Mouse (Mus musculus): ENCODE measurements around the gene Prlh. TPM values are rescaled to one million over a fixed set of nuclear protein-coding genes. Genes with fewer than 3 reads are reported as not detected.
A peak's percentile ranks its signal among the peaks of the same experiment; 100 is the strongest.

Prlh gene
- polyA plus RNA-seq, 2 experiments, result not detected

DNA sequence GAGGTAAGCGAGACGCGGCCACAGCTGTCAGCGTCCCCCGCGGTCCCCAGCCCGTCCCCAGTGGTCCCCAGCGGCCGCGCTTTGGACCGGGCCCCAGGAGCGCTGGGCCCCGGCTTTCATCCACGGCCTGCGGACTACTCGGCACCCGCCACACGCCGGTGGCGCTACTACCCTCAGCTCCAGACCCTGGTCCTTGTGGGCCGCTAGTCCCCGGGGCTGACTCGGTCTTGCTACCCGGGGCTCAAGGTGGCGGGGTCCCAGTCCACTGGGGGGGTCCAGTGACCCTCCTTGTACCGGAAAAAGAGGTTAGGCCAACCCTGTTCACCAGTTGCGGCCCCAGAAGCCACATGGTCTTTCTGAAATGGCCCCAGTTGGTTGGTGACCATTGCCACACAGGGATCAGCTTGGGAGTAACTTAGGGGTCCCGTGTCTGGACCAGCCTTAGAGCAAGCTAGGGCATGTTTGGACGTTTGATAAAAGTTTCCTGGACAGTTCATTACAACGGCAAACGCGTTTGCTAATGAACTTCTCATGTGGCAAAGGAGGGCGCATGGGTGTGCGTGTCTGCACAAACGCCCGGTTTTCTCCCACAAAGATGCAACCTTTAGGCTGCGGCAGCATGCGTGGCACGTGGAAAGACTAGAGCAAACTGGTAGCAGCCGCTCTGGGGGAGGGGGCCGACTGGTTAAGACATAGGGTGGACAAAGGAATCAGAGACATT is 46.1 kb downstream of the Prlh start:
- no peak overlapping the region for H3K27ac ChIP-seq

GRCm38 (mm10) chr1:90999911-91000601 is 47.1 kb downstream of the Prlh start:
- peaks cover 0 to 7% of the 10 kb centered on the region in 2 experiments; a peak in 1 of 4 replicates for H3K4me1 ChIP-seq (replicated peaks; ENCODE audit: control insufficient read depth in 2 of 2, insufficient read depth in 2 of 2, low read length in 1 of 2)
- no peaks in the 10 kb centered on the region for H3K36me3 ChIP-seq (replicated peaks; ENCODE audit: control insufficient read depth, insufficient read depth, low read depth)
- no peak overlapping the region for H3K4me3 ChIP-seq (ENCODE audit: insufficient read depth in 1 of 2, low read depth in 2 of 2, low read length in 2 of 2)

More for the DNA sequence above, 46.1 kb downstream of the Prlh start:
- no peaks in the 10 kb centered on the region for H3K36me3 ChIP-seq (replicated peaks; ENCODE audit: control insufficient read depth, insufficient read depth, low read depth)
- H3K9me3 ChIP-seq (ENCODE audit: control insufficient read depth, low read length), result no peaks in the 10 kb centered on the region
- ATAC-seq (ENCODE audit: insufficient read depth) (no peak), DNase-seq (ENCODE audit: low read depth in 3 of 3, low spot score in 3 of 3) (no peak)
- H3K4me1 ChIP-seq (replicated peaks; ENCODE audit: control insufficient read depth in 2 of 2, insufficient read depth in 2 of 2, low read length in 1 of 2), result peaks cover 0 to 7% of the 10 kb centered on the region in 2 experiments; a peak in 1 of 4 replicates
- H3K9ac ChIP-seq (replicated peaks), result no peak overlapping the region; the same call in 1 of the 2 replicates
- H3K4me3 ChIP-seq (ENCODE audit: insufficient read depth in 1 of 2, low read depth in 2 of 2, low read length in 2 of 2), result peak overlapping the region; percentile 50 to 57
- peaks cover 13% of the 10 kb centered on the region for H3K27me3 ChIP-seq (ENCODE audit: control insufficient read depth, insufficient read depth, low read length)
- TF ChIP-seq EP300 (IDR thresholded peaks at IDR 0.05; ENCODE audit: low read depth) (no peak), CTCF (IDR thresholded peaks at IDR 0.05; ENCODE audit: low read depth) (no peak)
- WGBS (ENCODE audit: insufficient replicate concordance), result 2% methylated on average over 33 of the region's 41 CpGs
- H3K4me2 ChIP-seq (ENCODE audit: low read depth), result peak overlapping the region; percentile 63

DNA sequence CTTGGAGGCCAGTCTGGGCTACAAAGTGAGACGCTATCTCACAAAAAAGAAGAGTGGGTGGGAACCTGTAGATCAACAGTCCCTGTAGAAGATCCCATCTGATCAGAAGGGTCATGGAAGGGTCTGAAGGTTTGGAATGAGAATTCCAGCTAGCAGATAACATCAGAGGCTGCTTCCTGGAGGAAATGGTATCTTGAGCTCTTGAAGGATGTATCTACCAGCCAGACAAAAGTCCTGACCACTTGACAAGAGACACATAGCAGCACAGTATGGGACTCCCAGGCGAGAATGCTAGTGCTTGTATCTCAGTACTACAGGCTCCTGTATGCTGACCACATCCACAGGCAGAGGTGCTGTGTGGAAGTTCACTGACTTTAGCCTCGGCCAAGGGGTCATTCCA is 48.2 kb downstream of the Prlh start:
- WGBS (ENCODE audit: insufficient replicate concordance), result 50% methylated on average over 3 of the region's 3 CpGs

More at GRCm38 (mm10) chr1:90999911-91000601, 47.1 kb downstream of the Prlh start:
- DNase-seq (ENCODE audit: low read depth in 3 of 3, low spot score in 3 of 3) (no peak), ATAC-seq (ENCODE audit: insufficient read depth) (no peak)
- 40% methylated on average over 10 of the region's 10 CpGs for WGBS (ENCODE audit: insufficient replicate concordance)
- Histone ChIP-seq H3K27ac (no peak overlapping the region), H3K27me3 (ENCODE audit: control insufficient read depth, insufficient read depth, low read length) (peaks cover 13% of the 10 kb centered on the region), H3K4me2 (ENCODE audit: low read depth) (no peak overlapping the region), H3K9ac (replicated peaks) (no peak overlapping the region), H3K9me3 (ENCODE audit: control insufficient read depth, low read length) (no peaks in the 10 kb centered on the region)
- no peak for TF ChIP-seq EP300 (IDR thresholded peaks at IDR 0.05; ENCODE audit: low read depth)
- TF ChIP-seq CTCF (IDR thresholded peaks at IDR 0.05; ENCODE audit: low read depth), result no peak

DNA sequence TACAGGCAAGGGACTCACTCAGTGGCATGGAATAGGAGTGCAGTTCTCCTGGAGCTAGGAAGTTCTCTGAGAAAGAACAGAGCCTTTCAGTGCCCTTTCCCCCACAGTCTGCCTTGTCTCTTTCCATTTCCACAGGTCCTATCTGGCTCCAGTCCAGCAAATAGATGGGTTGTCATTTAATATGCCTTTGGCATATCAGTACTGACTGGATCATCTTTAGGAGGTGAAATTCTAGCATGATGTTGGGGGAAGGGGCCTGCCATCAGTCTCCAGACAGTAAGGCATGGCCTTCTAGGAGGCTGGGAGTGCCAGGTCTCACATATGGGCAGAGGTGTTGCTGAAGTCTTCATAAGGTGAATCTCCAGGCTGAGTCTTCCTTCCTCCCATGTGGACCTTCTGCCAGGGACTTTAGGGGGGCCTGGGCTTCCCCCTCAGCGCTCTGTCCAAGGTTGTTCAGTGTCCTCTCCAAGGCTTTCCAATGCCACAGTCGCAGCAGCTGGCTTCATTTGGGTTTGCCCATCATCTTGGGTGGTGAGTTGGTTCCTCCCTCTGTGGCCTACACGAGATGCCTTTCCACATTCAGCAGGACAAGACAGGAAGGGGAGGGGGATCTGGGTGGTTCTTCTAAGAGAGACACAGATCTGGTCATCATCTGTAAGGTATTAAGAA is 49.1 kb downstream of the Prlh start:
- Histone ChIP-seq H3K27me3 (ENCODE audit: control insufficient read depth, insufficient read depth, low read length) (peaks cover 13% of the 10 kb centered on the region), H3K4me3 (ENCODE audit: insufficient read depth in 1 of 2, low read depth in 2 of 2, low read length in 2 of 2) (no peak overlapping the region), H3K36me3 (replicated peaks; ENCODE audit: control insufficient read depth, insufficient read depth, low read depth) (no peaks in the 10 kb centered on the region), H3K4me1 (replicated peaks; ENCODE audit: control insufficient read depth in 2 of 2, insufficient read depth in 2 of 2, low read length in 1 of 2) (peaks cover 0 to 9% of the 10 kb centered on the region in 2 experiments; a peak in 1 of 4 replicates), H3K9ac (replicated peaks) (no peak overlapping the region), H3K27ac (no peak overlapping the region), H3K4me2 (ENCODE audit: low read depth) (no peak overlapping the region), H3K9me3 (ENCODE audit: control insufficient read depth, low read length) (no peaks in the 10 kb centered on the region)
- WGBS (ENCODE audit: insufficient replicate concordance), result 47% methylated on average over 3 of the region's 3 CpGs
- TF ChIP-seq CTCF (IDR thresholded peaks at IDR 0.05; ENCODE audit: low read depth), result no peak
- TF ChIP-seq EP300 (IDR thresholded peaks at IDR 0.05; ENCODE audit: low read depth), result no peak
- DNase-seq (ENCODE audit: low read depth in 3 of 3, low spot score in 3 of 3), result no peak
- no peak for ATAC-seq (ENCODE audit: insufficient read depth)

More for the DNA sequence above, 48.2 kb downstream of the Prlh start:
- no peak overlapping the region for H3K4me3 ChIP-seq (ENCODE audit: insufficient read depth in 1 of 2, low read depth in 2 of 2, low read length in 2 of 2)
- ATAC-seq (ENCODE audit: insufficient read depth) (no peak), DNase-seq (ENCODE audit: low read depth in 3 of 3, low spot score in 3 of 3) (no peak)
- peaks cover 13% of the 10 kb centered on the region for H3K27me3 ChIP-seq (ENCODE audit: control insufficient read depth, insufficient read depth, low read length)
- H3K4me2 ChIP-seq (ENCODE audit: low read depth), result no peak overlapping the region
- H3K9ac ChIP-seq (replicated peaks), result no peak overlapping the region
- H3K36me3 ChIP-seq (replicated peaks; ENCODE audit: control insufficient read depth, insufficient read depth, low read depth), result no peaks in the 10 kb centered on the region
- H3K4me1 ChIP-seq (replicated peaks; ENCODE audit: control insufficient read depth in 2 of 2, insufficient read depth in 2 of 2, low read length in 1 of 2), result peaks cover 0 to 7% of the 10 kb centered on the region in 2 experiments; a peak in 1 of 4 replicates
- H3K27ac ChIP-seq, result no peak overlapping the region
- TF ChIP-seq CTCF (IDR thresholded peaks at IDR 0.05; ENCODE audit: low read depth) (no peak), EP300 (IDR thresholded peaks at IDR 0.05; ENCODE audit: low read depth) (no peak)
- H3K9me3 ChIP-seq (ENCODE audit: control insufficient read depth, low read length), result no peaks in the 10 kb centered on the region
